Mouse (Mus musculus) C2C12 (cell line): ENCODE data around the gene Msh5.

ENCODE experiments used
- CTCF ChIP-seq: IDR thresholded peaks from one replicate; pipeline ENCODE4 v1.5.1; 2011; ENCODE audit not compliant: control insufficient read depth, insufficient read depth, insufficient read length
- MAX ChIP-seq: IDR thresholded peaks from one replicate; pipeline ENCODE4 v1.6.1; 2011; ENCODE audit warnings: mild to moderate bottlenecking, control low read depth
- MYOD1 ChIP-seq: IDR thresholded peaks from one replicate; pipeline ENCODE4 v1.6.1; 2011; ENCODE audit warnings: low read depth; ENCODE audit not compliant: control insufficient read depth, insufficient read length
- MYOG ChIP-seq: IDR thresholded peaks from one replicate; pipeline ENCODE4 v1.6.1; 2011; ENCODE audit not compliant: control insufficient read depth, insufficient read length; ENCODE audit errors: extremely low read depth
- USF1 ChIP-seq: IDR thresholded peaks from one replicate; pipeline ENCODE4 v1.6.1; 2011; ENCODE audit warnings: low read depth, mild to moderate bottlenecking, control low read depth, moderate library complexity

DNA sequence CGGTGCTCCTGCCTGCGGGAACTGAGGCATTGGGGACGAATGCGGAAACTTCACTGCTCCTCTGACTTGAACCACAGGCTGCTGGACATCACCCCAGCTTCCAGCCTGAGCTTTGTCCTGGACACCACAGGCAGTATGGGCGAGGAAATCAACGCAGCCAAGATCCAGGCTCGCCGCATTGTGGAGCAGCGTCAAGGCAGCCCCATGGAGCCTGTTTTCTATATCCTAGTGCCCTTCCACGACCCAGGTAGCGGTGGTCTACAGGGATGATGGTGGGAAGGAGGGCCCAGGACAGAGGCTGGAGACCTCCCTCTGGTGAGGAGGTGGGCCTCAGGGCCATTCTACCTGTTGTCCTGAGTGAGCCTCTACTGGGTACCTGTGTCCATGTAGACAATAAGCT is 26.7 kb downstream of the Msh5 start:
- TF ChIP-seq CTCF, result no peak
- no peak for TF ChIP-seq MYOD1
- TF ChIP-seq MYOG, result no peak
- TF ChIP-seq USF1, result no peak
- TF ChIP-seq MAX, result no peak
